Mouse (Mus musculus) embryonic fibroblast, embryonic 13.5 days (primary cell): ENCODE measurements around the gene E2f4.
A peak's percentile ranks its signal among the peaks of the same experiment; 100 is the strongest.

Source experiments
- CTCF ChIP-seq: IDR thresholded peaks from 2 replicates; pipeline ENCODE4 v1.5.1; 2011; ENCODE audit warnings: mild to moderate bottlenecking, control low read depth, low read length, moderate library complexity, borderline replicate concordance; ENCODE audit not compliant: insufficient read depth
- POLR2A ChIP-seq: IDR thresholded peaks from 2 replicates; pipeline ENCODE4 v1.6.1; 2011; ENCODE audit warnings: low read depth, mild to moderate bottlenecking, control low read depth, low read length, moderate library complexity

GRCm38 (mm10) chr8:105259721-105260320 lies 37.6 kb upstream of the E2f4 start:
- TF ChIP-seq CTCF (peak; percentile 93), POLR2A (no peak)
